Mouse (Mus musculus) heart, embryonic 12.5 days (tissue): Measurements from ENCODE around the gene Stra6. TPM values are rescaled to one million over a fixed set of nuclear protein-coding genes. Genes with fewer than 3 reads are reported as not detected.

Experiments used
- ATAC-seq: fragments of 200-750 bp; cut with Nextera tagmentation; 2 replicates; pipeline ENCODE4 v1.8.0; 2017; ENCODE audit warnings: moderate TSS enrichment, moderate library complexity; ENCODE audit not compliant: insufficient number of reproducible peaks, low FRiP score
- H3K27ac ChIP-seq: fragments of 300-500 bp; sonication (generic); 2 replicates; pipeline ENCODE4 v1.5.1; 2016; ENCODE audit warnings: mild to moderate bottlenecking, moderate library complexity; ENCODE audit not compliant: poor library complexity, severe bottlenecking
- H3K27me3 ChIP-seq: fragments of 300-500 bp; sonication (generic); replicated peaks from 2 replicates; pipeline ENCODE4 v1.6.1; 2016; ENCODE audit warnings: mild to moderate bottlenecking, moderate library complexity
- H3K36me3 ChIP-seq: fragments of 300-500 bp; sonication (generic); 2 replicates; pipeline ENCODE4 v1.6.1; 2016; ENCODE audit warnings: mild to moderate bottlenecking, moderate library complexity
- H3K4me1 ChIP-seq: fragments of 300-500 bp; sonication (generic); replicated peaks from 2 replicates; pipeline ENCODE4 v1.6.1; 2016; ENCODE audit warnings: mild to moderate bottlenecking
- H3K4me2 ChIP-seq: fragments of 300-500 bp; sonication (generic); 2 replicates; pipeline ENCODE4 v1.6.1; 2016; ENCODE audit warnings: mild to moderate bottlenecking, moderate library complexity
- H3K4me3 ChIP-seq: fragments of 300-500 bp; sonication (generic); 2 replicates; pipeline ENCODE4 v1.5.1; 2016; ENCODE audit warnings: mild to moderate bottlenecking
- H3K9ac ChIP-seq: fragments of 300-500 bp; sonication (generic); 2 replicates; pipeline ENCODE4 v1.6.1; 2016; ENCODE audit warnings: mild to moderate bottlenecking, moderate library complexity
- H3K9me3 ChIP-seq: fragments of 300-500 bp; sonication (generic); replicated peaks from 2 replicates; pipeline ENCODE4 v1.6.1; 2016; ENCODE audit warnings: mild to moderate bottlenecking, moderate library complexity
- WGBS: fragments of 180-500 bp; shearing (Covaris S2); methylation state at CpG from one replicate; pipeline ENCODE4 v1.1.7; 2016; 5-methylcytosine and 5-hydroxymethylcytosine counted together
- polyA plus RNA-seq: library from polyadenylated mRNA; unstranded; fragments of >200 nt; fragmentation: Nextera tagmentation; extraction: Ambion mirVana; gene quantifications from 2 replicates; pipeline ENCODE4 v1.2.1, GENCODE M21; 2016

Gene Stra6
- polyA plus RNA-seq = 0.78 and 1.00 TPM in 2 replicates

DNA sequence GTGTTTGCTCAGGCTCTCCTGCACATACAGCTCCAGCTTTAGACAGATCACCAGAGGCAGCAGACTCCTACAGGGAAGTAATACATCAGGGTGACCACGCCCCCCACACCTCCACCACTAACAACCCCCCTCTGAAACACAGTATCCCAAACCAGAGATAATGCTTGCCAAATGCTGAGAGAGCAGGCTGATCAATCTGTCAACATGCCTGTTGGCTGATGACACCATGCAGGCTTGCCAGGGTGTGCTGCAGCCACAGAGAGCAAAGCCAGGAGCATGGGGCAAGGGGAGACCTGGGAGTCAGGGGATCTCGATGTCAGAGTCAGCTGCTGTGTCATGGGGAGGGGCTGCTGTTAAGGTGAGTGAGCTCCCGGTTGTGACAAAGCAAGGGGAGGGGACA is at the start of gene Stra6:
Stra6 (plus strand) TSS at position 258 of the 400 bp plus-strand sequence.
- Histone ChIP-seq H3K27ac (no peak within 1 kb of the TSS), H3K9ac (no peak within 1 kb of the TSS), H3K27me3 (peaks cover 48% of the 10 kb centered on the region), H3K9me3 (no peaks in the 10 kb centered on the region), H3K4me1 (peaks cover 55% of the 10 kb centered on the region), H3K4me2 (no peak within 1 kb of the TSS), H3K4me3 (no peak within 1 kb of the TSS), H3K36me3 (no peaks in the 10 kb centered on the region)
- no peak for ATAC-seq
- WGBS = 8% methylated on average over 3 of the region's 3 CpGs

DNA sequence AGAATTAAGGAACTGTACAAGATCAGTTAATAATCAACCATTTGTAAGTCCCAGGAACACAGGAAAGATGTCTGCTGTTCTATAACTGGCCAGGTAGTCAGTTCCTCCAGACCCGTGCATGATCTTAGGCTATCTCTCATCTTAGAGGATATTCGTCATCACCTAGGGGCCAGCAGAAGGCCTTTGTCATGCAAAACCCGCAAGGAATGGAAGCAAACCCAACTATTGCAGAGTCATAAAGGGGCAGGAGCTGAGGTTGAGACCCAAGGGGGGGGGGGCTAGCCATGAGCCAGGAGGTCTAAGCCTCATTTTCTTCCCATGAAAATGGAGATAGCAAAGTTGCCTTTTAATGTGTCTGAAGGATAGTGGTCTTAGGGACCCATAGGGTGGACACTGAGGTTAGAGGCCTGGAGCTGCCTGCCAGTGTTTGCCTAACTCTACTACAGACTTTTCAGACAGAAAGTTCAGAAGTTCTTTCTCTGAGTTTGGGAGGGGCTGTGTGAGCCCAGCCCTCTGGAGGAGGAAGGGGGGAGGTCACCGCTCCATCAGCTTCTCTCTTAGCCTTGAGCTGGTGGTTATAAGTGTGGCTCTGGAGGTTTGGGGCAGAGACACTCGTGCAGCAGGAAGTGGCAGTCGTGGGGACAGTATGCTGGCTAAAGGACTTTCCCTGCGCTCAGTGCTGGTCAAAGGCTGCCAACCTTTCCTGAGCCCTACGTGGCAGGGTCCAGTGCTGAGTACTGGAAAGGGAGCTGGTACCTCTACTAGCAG is 49.0 kb upstream of the Stra6 start:
- H3K27ac ChIP-seq = no peak overlapping the region
- WGBS = 57% methylated on average over 8 of the region's 8 CpGs
- no peak overlapping the region for H3K4me2 ChIP-seq
- no peak overlapping the region for H3K4me3 ChIP-seq
- H3K4me1 ChIP-seq = peaks cover 8% of the 10 kb centered on the region
- ATAC-seq = no peak
- H3K9ac ChIP-seq = no peak overlapping the region
- no peaks in the 10 kb centered on the region for H3K27me3 ChIP-seq
- no peaks in the 10 kb centered on the region for H3K9me3 ChIP-seq
- no peaks in the 10 kb centered on the region for H3K36me3 ChIP-seq

DNA sequence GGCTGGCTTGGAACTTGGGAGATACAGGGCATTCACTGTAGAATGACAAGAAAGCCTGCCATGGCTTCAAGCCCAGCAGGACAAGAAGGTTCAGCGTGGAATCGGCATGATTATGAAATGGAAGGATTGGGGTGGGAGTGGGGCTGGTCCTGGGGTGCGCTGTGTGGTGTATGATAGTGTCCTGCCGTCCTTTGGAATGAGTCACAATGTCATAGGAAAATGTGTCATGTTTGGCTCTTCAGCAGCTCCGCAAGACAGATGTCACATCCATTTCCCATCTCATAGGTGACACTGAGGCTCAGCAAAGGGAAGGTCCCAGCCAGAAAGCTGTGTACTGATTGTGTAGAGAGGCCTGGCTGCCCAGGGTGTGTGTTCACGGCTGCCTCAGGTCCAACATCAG is 47.7 kb upstream of the Stra6 start:
- Histone ChIP-seq H3K4me3 (no peak overlapping the region), H3K9me3 (no peaks in the 10 kb centered on the region), H3K36me3 (no peaks in the 10 kb centered on the region), H3K9ac (no peak overlapping the region), H3K27ac (no peak overlapping the region), H3K27me3 (peaks cover 4% of the 10 kb centered on the region; the same call in 1 of the 2 replicates), H3K4me1 (peaks cover 6% of the 10 kb centered on the region; the same call in 1 of the 2 replicates), H3K4me2 (no peak overlapping the region)
- WGBS = 76% methylated on average over 6 of the region's 6 CpGs
- ATAC-seq = no peak

DNA sequence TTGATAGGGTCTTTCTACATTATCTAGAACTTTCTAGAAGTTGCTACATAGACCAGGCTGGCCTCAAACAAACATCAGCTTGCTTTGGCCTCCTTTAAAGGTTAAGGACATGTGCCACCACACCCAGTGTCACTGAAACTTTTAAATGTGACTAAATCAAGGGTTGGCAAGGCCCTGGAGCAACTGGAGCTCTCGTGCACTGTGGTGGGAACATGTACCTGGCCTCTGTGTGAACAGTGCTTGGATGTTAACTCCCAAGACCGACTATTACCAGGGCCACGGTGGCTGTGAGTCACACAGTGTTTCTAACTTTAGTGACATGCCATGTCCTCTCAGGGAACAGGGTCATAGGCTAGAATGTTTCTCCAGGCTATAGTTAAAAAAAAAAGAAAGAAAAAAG is 46.6 kb upstream of the Stra6 start:
- WGBS = 41% methylated on average over 3 of the region's 3 CpGs
- Histone ChIP-seq H3K4me3 (no peak overlapping the region), H3K9me3 (no peaks in the 10 kb centered on the region), H3K27me3 (peaks cover 13% of the 10 kb centered on the region; the same call in 1 of the 2 replicates), H3K27ac (no peak overlapping the region), H3K36me3 (no peaks in the 10 kb centered on the region), H3K4me1 (no peaks in the 10 kb centered on the region), H3K4me2 (no peak overlapping the region), H3K9ac (no peak overlapping the region)
- ATAC-seq = no peak

DNA sequence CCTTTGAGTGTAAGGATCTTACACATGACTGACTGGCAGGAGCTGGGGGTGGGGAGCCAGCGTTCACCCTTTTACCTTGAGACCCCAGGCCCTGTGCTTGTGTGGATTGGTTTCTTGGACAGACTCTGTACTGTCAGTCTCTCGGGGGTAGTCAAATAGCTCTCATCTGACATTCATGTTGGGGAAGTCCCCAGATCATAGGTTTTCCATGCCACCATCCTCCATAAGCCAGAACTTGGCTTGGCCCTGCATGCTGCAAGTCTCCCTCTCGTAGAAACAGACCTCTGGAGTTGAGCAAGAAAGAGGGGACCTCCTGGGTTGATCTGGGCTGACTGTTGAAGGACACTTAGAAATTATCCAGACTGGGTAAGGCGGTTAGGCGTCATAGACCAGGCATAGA is 45.2 kb upstream of the Stra6 start:
- Histone ChIP-seq H3K9me3 (no peaks in the 10 kb centered on the region), H3K27ac (no peak overlapping the region), H3K4me3 (no peak overlapping the region), H3K4me1 (no peaks in the 10 kb centered on the region), H3K36me3 (no peaks in the 10 kb centered on the region), H3K27me3 (peaks cover 13% of the 10 kb centered on the region), H3K4me2 (no peak overlapping the region), H3K9ac (no peak overlapping the region)
- ATAC-seq = no peak
- 71% methylated on average over 5 of the region's 5 CpGs for WGBS

DNA sequence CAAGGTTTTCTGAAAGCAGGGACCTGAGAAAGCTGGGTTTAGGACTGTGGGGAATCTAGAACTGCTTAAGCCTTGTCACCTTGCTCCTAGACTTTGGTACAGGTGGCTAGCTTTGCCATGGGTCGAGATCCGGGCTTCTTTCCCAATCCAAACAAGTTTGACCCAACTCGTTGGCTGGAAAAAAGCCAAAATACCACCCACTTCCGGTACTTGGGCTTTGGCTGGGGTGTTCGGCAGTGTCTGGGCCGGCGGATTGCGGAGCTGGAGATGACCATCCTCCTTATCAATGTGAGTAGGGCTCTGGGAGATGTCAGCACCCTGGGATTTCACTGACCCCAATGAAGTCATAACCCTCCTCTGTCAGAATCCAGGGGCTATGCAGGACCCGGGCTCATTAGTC is 37.6 kb upstream of the Stra6 start:
- 69% methylated on average over 9 of the region's 9 CpGs for WGBS
- no peak overlapping the region for H3K27ac ChIP-seq
- H3K4me3 ChIP-seq = no peak overlapping the region
- ATAC-seq = no peak
- H3K4me1 ChIP-seq = no peaks in the 10 kb centered on the region
- H3K27me3 ChIP-seq = peaks cover 32% of the 10 kb centered on the region
- no peaks in the 10 kb centered on the region for H3K9me3 ChIP-seq
- H3K4me2 ChIP-seq = no peak overlapping the region
- no peak overlapping the region for H3K9ac ChIP-seq
- H3K36me3 ChIP-seq = no peaks in the 10 kb centered on the region

DNA sequence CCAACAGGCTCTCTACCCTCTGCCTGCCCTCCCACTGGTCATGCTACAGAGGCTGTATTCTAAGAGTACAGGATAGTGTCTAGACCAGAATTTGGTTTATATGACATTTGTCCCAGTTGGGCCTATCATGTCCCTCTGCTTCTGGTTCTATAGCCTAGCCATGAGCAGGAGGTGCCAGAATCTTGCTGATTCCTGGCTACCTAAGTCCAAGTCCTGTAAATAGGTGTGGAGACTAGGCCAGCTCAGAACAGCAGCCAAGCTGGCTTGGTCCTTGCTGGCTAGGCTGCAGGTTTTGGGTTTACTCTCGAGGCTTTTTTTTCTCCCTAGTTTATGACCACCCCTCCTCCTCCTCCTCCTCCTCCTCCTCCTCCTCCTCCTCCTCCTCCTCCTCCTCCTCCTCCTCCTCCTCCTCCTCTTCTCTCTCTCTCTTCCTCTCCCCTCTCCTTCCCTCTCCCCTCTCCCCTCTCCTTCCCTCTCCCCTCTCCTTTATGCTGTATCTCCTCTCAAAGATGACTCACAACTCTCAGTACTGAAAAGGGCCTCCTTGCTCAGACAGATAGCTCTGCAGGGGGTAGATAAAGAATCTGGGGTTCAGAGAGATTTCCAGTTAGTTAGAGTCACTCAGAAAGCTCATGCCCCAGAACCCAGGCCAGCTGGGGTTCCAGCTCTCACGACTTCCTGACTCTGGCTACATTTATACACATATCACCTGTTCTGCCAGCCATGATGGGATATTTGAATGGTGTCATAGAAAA is 36.0 kb upstream of the Stra6 start:
- Histone ChIP-seq H3K27me3 (peaks cover 36% of the 10 kb centered on the region), H3K4me3 (no peak overlapping the region), H3K4me1 (no peaks in the 10 kb centered on the region), H3K9ac (no peak overlapping the region), H3K36me3 (no peaks in the 10 kb centered on the region), H3K27ac (no peak overlapping the region), H3K9me3 (no peaks in the 10 kb centered on the region), H3K4me2 (no peak overlapping the region)
- 51% methylated on average over 2 of the region's 2 CpGs for WGBS
- ATAC-seq = no peak

DNA sequence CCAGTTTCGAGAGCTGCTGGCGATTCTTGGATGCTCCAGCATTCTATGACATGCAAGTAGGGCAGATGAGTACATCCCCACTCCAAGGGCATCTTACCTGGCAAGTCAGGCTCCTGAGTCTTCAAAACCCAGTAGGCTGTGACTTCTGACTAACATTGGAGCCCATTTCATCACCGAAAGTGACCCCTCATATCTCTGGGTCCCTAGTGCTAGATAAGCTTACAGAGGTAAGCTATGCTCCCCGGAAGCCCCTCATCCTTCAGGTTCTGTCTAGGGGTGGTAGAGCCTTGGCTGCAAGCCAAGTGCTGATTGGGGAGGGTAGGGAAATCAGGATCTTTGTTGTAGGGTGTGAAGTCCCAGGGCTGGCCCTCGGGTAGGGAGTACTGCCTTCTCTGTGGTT is 34.7 kb upstream of the Stra6 start:
- ATAC-seq = no peak
- Histone ChIP-seq H3K4me2 (no peak overlapping the region), H3K27ac (no peak overlapping the region), H3K4me1 (no peaks in the 10 kb centered on the region), H3K27me3 (peaks cover 49% of the 10 kb centered on the region), H3K9me3 (no peaks in the 10 kb centered on the region), H3K36me3 (no peaks in the 10 kb centered on the region), H3K9ac (no peak overlapping the region), H3K4me3 (no peak overlapping the region)
- WGBS = 45% methylated on average over 5 of the region's 5 CpGs

DNA sequence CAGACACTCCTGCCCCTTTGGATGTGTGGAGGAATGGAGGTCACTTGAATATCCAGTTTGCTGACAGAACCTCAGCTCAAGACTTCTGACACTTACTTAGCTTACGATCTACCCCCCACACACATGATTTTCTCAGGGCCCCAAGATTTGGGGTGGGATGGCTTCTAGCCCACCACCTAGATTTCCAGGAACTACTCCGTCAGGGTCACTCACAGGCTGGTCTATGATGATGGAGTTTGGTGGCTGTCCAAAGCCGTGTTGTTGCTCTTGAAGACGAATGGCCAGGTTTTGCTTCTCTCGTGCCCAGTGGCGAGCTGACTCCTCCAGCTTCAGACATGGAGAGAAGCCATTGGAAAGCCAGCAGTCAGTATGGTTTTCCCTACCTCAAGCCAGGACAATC is 34.0 kb upstream of the Stra6 start:
- 87% methylated on average over 6 of the region's 6 CpGs for WGBS
- peaks cover 46% of the 10 kb centered on the region for H3K27me3 ChIP-seq
- no peak overlapping the region for H3K4me2 ChIP-seq
- H3K9me3 ChIP-seq = no peaks in the 10 kb centered on the region
- H3K4me1 ChIP-seq = no peaks in the 10 kb centered on the region
- no peaks in the 10 kb centered on the region for H3K36me3 ChIP-seq
- no peak overlapping the region for H3K27ac ChIP-seq
- no peak for ATAC-seq
- H3K4me3 ChIP-seq = no peak overlapping the region
- H3K9ac ChIP-seq = no peak overlapping the region

DNA sequence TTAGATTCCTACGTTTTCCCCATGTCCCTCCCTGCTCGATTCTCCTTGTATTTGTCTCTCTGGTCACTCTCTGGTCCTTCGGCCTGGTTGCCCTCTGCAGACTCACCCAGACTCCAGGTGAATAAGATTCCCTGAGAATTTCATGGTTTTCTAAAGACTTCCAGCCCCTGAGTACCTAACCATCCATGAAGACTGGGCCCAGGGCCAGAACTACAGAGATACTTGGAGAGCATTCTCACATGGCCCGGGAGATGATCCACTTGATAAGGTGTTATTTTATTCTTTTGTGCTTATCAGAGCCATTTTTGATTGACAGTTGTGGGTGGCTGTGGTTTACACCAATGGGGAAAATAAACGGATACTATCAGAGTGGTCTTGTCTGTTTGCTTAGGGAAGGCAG is 31.7 kb upstream of the Stra6 start:
- peaks cover 61% of the 10 kb centered on the region for H3K27me3 ChIP-seq
- no peak overlapping the region for H3K4me3 ChIP-seq
- H3K27ac ChIP-seq = no peak overlapping the region
- H3K4me2 ChIP-seq = no peak overlapping the region
- 66% methylated on average over 5 of the region's 5 CpGs for WGBS
- H3K4me1 ChIP-seq = no peaks in the 10 kb centered on the region
- no peak overlapping the region for H3K9ac ChIP-seq
- H3K36me3 ChIP-seq = no peaks in the 10 kb centered on the region
- no peaks in the 10 kb centered on the region for H3K9me3 ChIP-seq
- ATAC-seq = no peak

DNA sequence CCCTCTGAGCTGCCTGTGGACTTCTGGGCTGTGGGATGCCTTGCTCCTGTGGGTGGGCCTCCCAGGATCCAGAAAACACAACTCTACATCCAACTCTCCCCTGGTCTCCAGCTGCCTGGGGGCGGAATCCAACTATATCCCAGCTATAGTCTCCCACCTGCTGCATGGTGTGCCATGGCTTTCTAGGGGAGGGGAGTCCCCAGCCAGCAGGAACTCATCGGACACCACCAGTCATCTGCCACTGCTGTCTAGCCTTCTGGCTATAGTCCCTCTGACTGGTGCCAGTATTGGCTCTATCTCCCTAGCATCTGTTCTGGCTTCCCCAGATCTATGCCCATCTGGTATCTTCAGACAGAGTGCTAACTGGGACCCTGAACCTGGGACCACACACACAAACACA is 28.1 kb upstream of the Stra6 start:
- WGBS = 80% methylated on average over 2 of the region's 2 CpGs
- Histone ChIP-seq H3K4me2 (no peak overlapping the region), H3K9me3 (no peaks in the 10 kb centered on the region), H3K9ac (no peak overlapping the region), H3K4me1 (no peaks in the 10 kb centered on the region), H3K27me3 (peaks cover 78% of the 10 kb centered on the region), H3K36me3 (no peaks in the 10 kb centered on the region), H3K27ac (no peak overlapping the region), H3K4me3 (no peak overlapping the region)
- no peak for ATAC-seq
